Mouse (Mus musculus) megakaryocyte, embryonic 14.5 days (primary cell): ENCODE measurements around the gene Asic2. TPM values are rescaled to one million over a fixed set of nuclear protein-coding genes. Genes with fewer than 3 reads are reported as not detected.

ENCODE experiments used
- H3K27me3 ChIP-seq: replicated peaks from 2 replicates; pipeline ENCODE3; 2012; ENCODE audit warnings: inconsistent platforms
- H3K36me3 ChIP-seq: replicated peaks from 2 replicates; pipeline ENCODE3; 2012; ENCODE audit warnings: low read length, inconsistent platforms, mixed read lengths
- H3K4me1 ChIP-seq: 2 replicates; pipeline ENCODE4 v1.6.1; 2012; ENCODE audit warnings: inconsistent platforms
- H3K4me3 ChIP-seq: replicated peaks from 2 replicates; pipeline ENCODE3; 2012; ENCODE audit warnings: moderate library complexity, mild to moderate bottlenecking, inconsistent platforms
- H3K9me3 ChIP-seq: 2 replicates; pipeline ENCODE4 v1.6.1; 2012; ENCODE audit warnings: inconsistent platforms
- FLI1 ChIP-seq: IDR thresholded peaks from 2 replicates; pipeline ENCODE4 v1.6.1; 2012; ENCODE audit warnings: low read length, inconsistent platforms, mixed read lengths
- GATA1 ChIP-seq: IDR thresholded peaks from 3 replicates; pipeline ENCODE4 v1.6.1; 2012; ENCODE audit warnings: mixed read lengths, low read length, inconsistent platforms, borderline replicate concordance
- polyA plus RNA-seq: library from polyadenylated mRNA; stranded (reverse); fragments of >175 nt; gene quantifications from 2 replicates; pipeline ENCODE4 v1.2.3, GENCODE M21; 2012; ENCODE audit warnings: low replicate concordance; ENCODE audit not compliant: insufficient read depth

Gene Asic2
- polyA plus RNA-seq, 1 experiment = 0.04 TPM

DNA sequence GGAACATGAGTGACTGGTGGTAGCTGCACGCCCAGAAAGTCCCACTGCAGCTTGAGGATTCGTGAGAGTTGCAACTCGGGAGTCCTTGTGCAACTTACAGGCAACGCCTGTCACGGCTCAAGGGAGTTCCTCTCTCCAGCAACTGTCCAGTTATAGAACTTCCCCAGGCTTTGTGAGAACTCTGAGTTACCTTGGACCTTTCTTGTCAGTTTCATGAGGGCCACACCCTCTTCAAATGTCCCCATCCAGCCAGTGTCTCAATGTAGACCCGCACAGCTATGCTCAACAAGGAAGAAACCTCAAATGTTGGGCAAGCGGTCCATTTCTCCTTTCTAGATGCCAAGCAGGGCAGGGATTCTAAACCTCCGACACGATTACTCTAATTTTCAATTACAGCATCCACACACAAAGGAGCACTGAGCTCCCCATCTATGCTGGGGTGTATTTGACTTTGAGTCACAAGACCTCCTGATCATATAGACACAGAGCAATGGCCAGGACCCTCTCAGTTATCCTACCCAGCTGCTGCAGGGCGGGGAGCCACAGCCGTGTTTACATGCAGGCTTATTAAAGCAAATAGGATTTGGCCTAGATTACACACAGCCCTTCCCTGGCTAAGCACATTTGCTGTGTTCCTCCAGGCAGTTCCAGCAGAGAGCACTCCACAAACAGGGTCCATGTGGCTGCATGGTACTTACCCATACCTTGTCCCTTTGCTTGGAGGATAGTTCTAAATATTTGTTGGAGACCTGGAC, 161.2 kb downstream of the Asic2 start:
- no peaks in the 10 kb centered on the region for H3K27me3 ChIP-seq
- no peaks in the 10 kb centered on the region for H3K36me3 ChIP-seq
- peaks cover 25% of the 10 kb centered on the region for H3K9me3 ChIP-seq
- no peaks in the 10 kb centered on the region for H3K4me1 ChIP-seq
- no peak overlapping the region for H3K4me3 ChIP-seq
- TF ChIP-seq GATA1 (no peak), FLI1 (no peak)

DNA sequence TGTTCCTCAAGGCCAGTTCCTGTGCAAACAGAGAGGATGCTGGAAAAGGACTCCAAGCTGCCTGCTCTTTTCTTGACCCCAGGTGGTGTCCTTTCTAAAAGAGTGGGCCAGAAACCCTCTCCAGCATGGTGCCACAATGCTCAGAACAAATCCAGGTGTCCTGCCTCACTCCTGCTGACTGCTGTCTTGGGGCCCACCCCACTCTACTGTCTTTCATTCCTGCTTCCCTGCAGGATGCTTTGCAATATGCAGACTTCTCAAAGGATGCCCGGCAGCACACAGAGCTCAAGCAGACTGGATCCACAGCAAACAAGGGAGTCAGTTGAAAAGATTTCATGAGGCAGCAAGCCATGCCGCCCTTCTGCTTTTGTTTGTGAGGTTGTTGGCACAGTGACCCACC, 164.7 kb downstream of the Asic2 start:
- no peak overlapping the region for H3K4me3 ChIP-seq
- H3K27me3 ChIP-seq = no peaks in the 10 kb centered on the region
- no peak for TF ChIP-seq GATA1
- TF ChIP-seq FLI1 = no peak
- peaks cover 9% of the 10 kb centered on the region; the same call in 1 of the 2 replicates for H3K9me3 ChIP-seq
- no peaks in the 10 kb centered on the region for H3K36me3 ChIP-seq
- no peaks in the 10 kb centered on the region for H3K4me1 ChIP-seq

DNA sequence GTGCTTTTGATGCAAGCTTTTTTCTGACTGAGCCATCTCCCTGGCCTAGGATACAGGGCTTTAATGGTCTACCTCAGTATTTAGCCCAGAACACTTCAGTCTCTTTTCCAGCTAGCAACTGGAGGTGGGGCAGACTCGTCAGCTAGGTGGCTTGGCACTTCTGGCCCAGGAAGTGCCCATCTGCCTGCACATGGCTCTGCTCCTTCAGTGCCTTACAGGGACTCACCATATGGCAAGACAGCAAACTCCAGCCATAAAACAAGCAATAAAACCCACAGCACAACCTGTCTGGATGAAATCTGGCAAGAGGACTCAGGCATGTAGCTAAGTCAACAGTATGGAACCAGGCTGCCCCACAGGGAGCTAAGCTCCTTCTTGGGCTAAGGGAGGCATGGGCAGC, 165.6 kb downstream of the Asic2 start:
- TF ChIP-seq GATA1 = no peak
- no peak for TF ChIP-seq FLI1
- H3K27me3 ChIP-seq = no peaks in the 10 kb centered on the region
- H3K9me3 ChIP-seq = peaks cover 8% of the 10 kb centered on the region; the same call in 1 of the 2 replicates
- no peaks in the 10 kb centered on the region for H3K4me1 ChIP-seq
- no peaks in the 10 kb centered on the region for H3K36me3 ChIP-seq
- no peak overlapping the region for H3K4me3 ChIP-seq

DNA sequence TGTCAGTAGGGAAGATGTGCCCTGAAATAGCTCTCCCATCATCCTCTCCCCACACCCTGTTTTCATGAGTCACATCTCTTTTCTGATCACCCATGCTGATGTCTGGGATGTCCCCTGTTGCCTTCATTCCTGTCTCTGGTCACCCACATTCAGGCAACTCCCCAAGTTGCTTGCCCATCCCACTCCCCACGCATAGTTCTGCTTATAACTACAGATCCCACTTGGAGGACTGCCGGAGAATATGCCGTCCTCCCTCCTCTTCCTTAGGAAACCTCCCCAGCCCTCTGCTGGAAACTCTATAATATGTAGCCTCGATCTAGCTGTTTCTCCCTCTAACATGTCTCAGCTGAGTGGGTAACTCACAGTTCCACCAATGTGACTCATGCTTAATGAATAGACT, 167.4 kb downstream of the Asic2 start:
- H3K4me1 ChIP-seq = no peaks in the 10 kb centered on the region
- no peaks in the 10 kb centered on the region for H3K36me3 ChIP-seq
- H3K27me3 ChIP-seq = no peaks in the 10 kb centered on the region
- TF ChIP-seq GATA1 = no peak
- TF ChIP-seq FLI1 = no peak
- peaks cover 8% of the 10 kb centered on the region; the same call in 1 of the 2 replicates for H3K9me3 ChIP-seq
- H3K4me3 ChIP-seq = no peak overlapping the region

GRCm38 (mm10) chr11:81793588-81793987, 174.7 kb downstream of the Asic2 start:
- Histone ChIP-seq H3K27me3 (no peaks in the 10 kb centered on the region), H3K36me3 (no peaks in the 10 kb centered on the region), H3K9me3 (no peaks in the 10 kb centered on the region; the same call in 1 of the 2 replicates), H3K4me3 (no peak overlapping the region), H3K4me1 (no peaks in the 10 kb centered on the region)
- TF ChIP-seq GATA1 (no peak), FLI1 (no peak)

DNA sequence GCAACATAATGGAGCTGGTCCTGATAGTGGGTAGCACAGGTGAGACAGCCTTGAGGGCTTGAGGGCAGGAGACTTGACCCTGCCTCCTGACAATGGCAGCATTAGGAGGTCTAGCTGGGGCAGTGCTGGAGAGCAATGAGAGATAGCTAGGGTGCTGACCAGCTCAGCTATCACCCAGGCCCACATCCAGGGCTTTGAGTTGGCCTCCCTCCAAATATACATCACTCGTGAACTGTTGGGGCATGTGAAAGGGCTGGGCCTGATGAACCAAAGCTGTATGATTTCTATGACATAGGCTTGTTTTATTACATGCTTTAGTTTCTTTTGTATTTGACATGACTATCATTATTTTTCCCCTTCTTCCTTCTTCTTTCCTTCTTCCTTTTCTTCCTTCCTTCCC, 176.7 kb downstream of the Asic2 start:
- Histone ChIP-seq H3K27me3 (no peaks in the 10 kb centered on the region), H3K4me1 (no peaks in the 10 kb centered on the region), H3K36me3 (no peaks in the 10 kb centered on the region), H3K9me3 (no peaks in the 10 kb centered on the region; the same call in 1 of the 2 replicates), H3K4me3 (no peak overlapping the region)
- TF ChIP-seq FLI1 (no peak), GATA1 (no peak)

- H3K36me3 ChIP-seq = no peaks in the 10 kb centered on the region
- H3K27me3 ChIP-seq = peaks cover 2% of the 10 kb centered on the region
- TF ChIP-seq GATA1 (no peak), FLI1 (no peak)
- no peak overlapping the region for H3K4me3 ChIP-seq
- no peaks in the 10 kb centered on the region for H3K9me3 ChIP-seq
- H3K4me1 ChIP-seq = peaks cover 4% of the 10 kb centered on the region; the same call in 1 of the 2 replicates
These were observed 187.7 kb downstream of the Asic2 start for GRCm38 (mm10) chr11:81780596-81780995.

DNA sequence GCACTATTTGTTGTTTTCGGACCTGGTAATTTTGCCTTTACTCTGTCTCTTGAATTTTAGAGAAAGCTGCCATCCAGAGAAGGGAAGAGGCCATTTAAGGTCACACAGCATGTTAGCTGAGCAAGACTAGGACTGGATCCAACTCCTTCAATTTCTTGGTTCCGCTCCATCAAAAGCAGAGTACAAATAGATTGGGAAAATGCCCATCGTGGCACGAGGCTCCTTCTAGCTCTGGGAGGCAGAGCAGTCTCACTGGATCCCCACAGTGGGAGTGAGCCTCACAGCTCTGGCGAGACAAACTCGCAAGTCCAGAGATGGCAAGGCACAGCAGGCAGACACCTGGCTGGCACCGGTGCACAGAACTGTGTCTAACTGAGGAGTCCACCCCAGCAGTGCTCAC, 188.4 kb downstream of the Asic2 start:
- H3K36me3 ChIP-seq = no peaks in the 10 kb centered on the region
- H3K27me3 ChIP-seq = peaks cover 2% of the 10 kb centered on the region
- H3K4me3 ChIP-seq = no peak overlapping the region
- H3K9me3 ChIP-seq = no peaks in the 10 kb centered on the region
- H3K4me1 ChIP-seq = peaks cover 4% of the 10 kb centered on the region; the same call in 1 of the 2 replicates
- TF ChIP-seq FLI1 = no peak
- TF ChIP-seq GATA1 = no peak

DNA sequence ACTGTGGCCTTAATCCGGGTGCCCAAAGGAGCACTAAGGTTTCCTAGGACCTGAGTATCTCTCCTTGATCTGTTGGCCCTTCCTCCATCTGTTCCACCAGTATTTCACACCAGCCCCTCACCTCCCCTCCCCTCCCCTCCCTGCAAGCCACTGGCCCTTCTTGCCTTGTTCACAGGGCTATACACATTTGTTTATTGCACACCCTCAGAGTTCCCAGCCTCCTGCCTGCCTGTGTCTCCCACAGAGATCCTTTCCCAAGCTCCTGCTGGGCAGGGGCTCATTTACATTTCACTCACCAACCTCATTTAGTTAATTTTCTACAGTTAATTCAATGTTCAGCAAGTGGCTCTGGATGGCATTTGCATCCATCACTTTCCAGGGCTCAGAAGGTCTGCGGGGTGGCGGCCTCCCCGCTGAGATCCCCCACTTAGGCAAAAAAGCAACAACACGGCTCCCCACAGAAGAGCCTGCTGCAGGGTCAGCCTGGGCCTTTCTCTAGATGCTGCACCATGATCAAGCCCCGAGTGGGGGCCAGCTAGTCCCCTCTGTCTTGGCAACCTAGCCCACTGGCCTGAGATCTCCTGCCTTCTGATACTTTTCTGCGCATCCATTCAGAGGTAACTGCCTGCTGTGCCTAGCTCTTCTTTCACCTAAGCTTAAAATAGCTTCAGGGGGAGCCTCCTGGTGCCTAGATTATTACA, 196.9 kb downstream of the Asic2 start:
- Histone ChIP-seq H3K27me3 (peaks cover 3% of the 10 kb centered on the region), H3K4me3 (no peak overlapping the region), H3K36me3 (no peaks in the 10 kb centered on the region), H3K4me1 (no peaks in the 10 kb centered on the region), H3K9me3 (no peaks in the 10 kb centered on the region)
- TF ChIP-seq FLI1 = no peak
- TF ChIP-seq GATA1 = no peak

GRCm38 (mm10) chr11:81769691-81770260, 198.5 kb downstream of the Asic2 start:
- Histone ChIP-seq H3K4me3 (no peak overlapping the region), H3K4me1 (no peaks in the 10 kb centered on the region), H3K9me3 (no peaks in the 10 kb centered on the region), H3K27me3 (peaks cover 3% of the 10 kb centered on the region), H3K36me3 (no peaks in the 10 kb centered on the region)
- TF ChIP-seq FLI1 = no peak
- no peak for TF ChIP-seq GATA1
